Mouse (Mus musculus) hindbrain, postnatal 0 days (tissue): ENCODE results near the gene Lamb3. TPM values are rescaled to one million over a fixed set of nuclear protein-coding genes. Genes with fewer than 3 reads are reported as not detected.

ENCODE experiments used
- ATAC-seq: fragments of 200-750 bp; cut with Nextera tagmentation; 2 replicates; pipeline ENCODE4 v1.8.0; 2017; ENCODE audit warnings: mild to moderate bottlenecking, moderate TSS enrichment, moderate library complexity
- DNase-seq: peaks from one replicate; pipeline ENCODE4 v3.0.0-alpha.2; 2015; ENCODE audit warnings: low spot score
- H3K27ac ChIP-seq: fragments of 300-500 bp; sonication (generic); 2 replicates; pipeline ENCODE4 v1.5.1; 2014; ENCODE audit warnings: mild to moderate bottlenecking
- H3K27me3 ChIP-seq: fragments of 300-500 bp; sonication (generic); 2 replicates; pipeline ENCODE4 v1.6.1; 2014; ENCODE audit warnings: low read length, mixed read lengths; ENCODE audit not compliant: insufficient read depth
- H3K36me3 ChIP-seq: fragments of 300-500 bp; sonication (generic); 2 replicates; pipeline ENCODE4 v1.6.1; 2014; ENCODE audit warnings: low read length, mixed read lengths; ENCODE audit not compliant: insufficient read depth
- H3K4me1 ChIP-seq: fragments of 300-500 bp; sonication (generic); 2 replicates; pipeline ENCODE4 v1.6.1; 2014; ENCODE audit warnings: antibody characterized with exemption, low read length, mixed read lengths; ENCODE audit not compliant: insufficient read depth
- H3K4me2 ChIP-seq: fragments of 300-500 bp; sonication (generic); 2 replicates; pipeline ENCODE4 v1.6.1; 2014; ENCODE audit warnings: low read depth, mild to moderate bottlenecking, low read length, moderate library complexity, mixed read lengths
- H3K4me3 ChIP-seq: fragments of 300-500 bp; sonication (generic); 2 replicates; pipeline ENCODE4 v1.5.1; 2014; ENCODE audit warnings: low read length
- H3K9ac ChIP-seq: fragments of 300-500 bp; sonication (generic); replicated peaks from 2 replicates; pipeline ENCODE4 v1.6.1; 2014; ENCODE audit warnings: mild to moderate bottlenecking, low read length, moderate library complexity, mixed read lengths
- H3K9me3 ChIP-seq: fragments of 300-500 bp; sonication (generic); 2 replicates; pipeline ENCODE4 v1.6.1; 2016; ENCODE audit warnings: low read length, mixed read lengths
- CTCF ChIP-seq: IDR thresholded peaks from 2 replicates; pipeline ENCODE4 v1.5.1; 2016; ENCODE audit warnings: antibody characterized with exemption, control low read depth, low read depth
- WGBS: fragments of 180-500 bp; shearing (Covaris S2); extraction: QIAGEN DNeasy Blood & Tissue Kit; methylation state at CpG from one replicate; pipeline ENCODE4 v1.1.7; 2014; 5-methylcytosine and 5-hydroxymethylcytosine counted together
- polyA plus RNA-seq: library from polyadenylated mRNA; unstranded; fragments of >200 nt; fragmentation: Nextera tagmentation; extraction: Ambion mirVana; gene quantifications from 2 replicates; pipeline ENCODE4 v1.2.1, GENCODE M21; 2015
- total RNA-seq: library from RNA; depleted of rRNA; stranded (reverse); fragments of >200 nt; gene quantifications from 2 replicates; pipeline ENCODE4 v1.2.3, GENCODE M21; 2014

Lamb3 gene
- total and polyA plus RNA-seq, 2 experiments from 2014 or later, result 0.36 to 1.3 TPM

GRCm38 (mm10) chr1:193370096-193370495 is 162.6 kb downstream of the Lamb3 start, which contains the start of gene Camk1g:
Gene Camk1g, minus strand, starts transcription at chr1:193370298.
- WGBS, result 3% methylated on average over 2 of the region's 2 CpGs
- Histone ChIP-seq H3K27ac (peak within 1 kb of the TSS; percentile 73; the same call in 1 of the 2 replicates), H3K4me3 (peak within 1 kb of the TSS; percentile 42), H3K9me3 (no peaks in the 10 kb centered on the region), H3K36me3 (no peaks in the 10 kb centered on the region), H3K27me3 (no peaks in the 10 kb centered on the region), H3K4me1 (peaks cover 29% of the 10 kb centered on the region), H3K9ac (peak within 1 kb of the TSS; percentile 48), H3K4me2 (peak within 1 kb of the TSS; percentile 68)
- DNase-seq, result peak; percentile 86
- ATAC-seq, result peak; percentile 92
- TF ChIP-seq CTCF, result no peak; the same call in 1 of the 2 replicates

GRCm38 (mm10) chr1:193373906-193374413 is 166.5 kb downstream of the Lamb3 start:
- no peaks in the 10 kb centered on the region for H3K27me3 ChIP-seq
- WGBS, result 83% methylated on average over 6 of the region's 6 CpGs
- no peaks in the 10 kb centered on the region for H3K36me3 ChIP-seq
- no peak for ATAC-seq
- H3K4me3 ChIP-seq, result no peak overlapping the region
- no peak overlapping the region for H3K9ac ChIP-seq
- 0 out of 2 replicates have a peak, but pooled peaks cover 11% of the 10 kb centered on the region for H3K4me1 ChIP-seq
- no peak overlapping the region for H3K4me2 ChIP-seq
- no peak overlapping the region for H3K27ac ChIP-seq
- no peak for TF ChIP-seq CTCF
- DNase-seq, result no peak
- no peaks in the 10 kb centered on the region for H3K9me3 ChIP-seq

GRCm38 (mm10) chr1:193376478-193377134 is 169.1 kb downstream of the Lamb3 start:
- 32% methylated on average over 4 of the region's 4 CpGs for WGBS
- no peak overlapping the region for H3K27ac ChIP-seq
- H3K4me3 ChIP-seq, result no peak overlapping the region
- ATAC-seq (peak; percentile 76; the same call in 1 of the 2 replicates), DNase-seq (peak; percentile 81)
- no peaks in the 10 kb centered on the region for H3K9me3 ChIP-seq
- H3K36me3 ChIP-seq, result no peaks in the 10 kb centered on the region
- peak; percentile 97 for TF ChIP-seq CTCF
- no peak overlapping the region for H3K4me2 ChIP-seq
- no peaks in the 10 kb centered on the region for H3K4me1 ChIP-seq
- H3K27me3 ChIP-seq, result no peaks in the 10 kb centered on the region
- H3K9ac ChIP-seq, result no peak overlapping the region

GRCm38 (mm10) chr1:193379634-193380033 is 172.1 kb downstream of the Lamb3 start:
- ATAC-seq (no peak), DNase-seq (no peak)
- H3K4me2 ChIP-seq, result no peak overlapping the region
- WGBS, result 60% methylated on average over 6 of the region's 6 CpGs
- no peak overlapping the region for H3K27ac ChIP-seq
- no peaks in the 10 kb centered on the region for H3K36me3 ChIP-seq
- no peak overlapping the region for H3K9ac ChIP-seq
- no peak for TF ChIP-seq CTCF
- H3K9me3 ChIP-seq, result no peaks in the 10 kb centered on the region
- no peaks in the 10 kb centered on the region for H3K27me3 ChIP-seq
- no peak overlapping the region for H3K4me3 ChIP-seq
- peaks cover 5% of the 10 kb centered on the region; the same call in 1 of the 2 replicates for H3K4me1 ChIP-seq

GRCm38 (mm10) chr1:193380877-193381276 is 173.4 kb downstream of the Lamb3 start:
- Histone ChIP-seq H3K4me2 (no peak overlapping the region), H3K9ac (no peak overlapping the region), H3K27me3 (no peaks in the 10 kb centered on the region), H3K9me3 (no peaks in the 10 kb centered on the region), H3K36me3 (no peaks in the 10 kb centered on the region), H3K27ac (no peak overlapping the region), H3K4me1 (peaks cover 7% of the 10 kb centered on the region; the same call in 1 of the 2 replicates), H3K4me3 (no peak overlapping the region)
- DNase-seq, result no peak
- ATAC-seq, result no peak
- TF ChIP-seq CTCF, result no peak
- WGBS, result 72% methylated on average over 5 of the region's 5 CpGs

GRCm38 (mm10) chr1:193381597-193382404 is 174.3 kb downstream of the Lamb3 start:
- H3K27ac ChIP-seq, result peak overlapping the region; percentile 22; the same call in 1 of the 2 replicates
- H3K9me3 ChIP-seq, result no peaks in the 10 kb centered on the region
- H3K36me3 ChIP-seq, result no peaks in the 10 kb centered on the region
- DNase-seq, result peak; percentile 43
- 0 out of 2 replicates have a peak overlapping the region, but pooled peaks have one; percentile 7 for H3K9ac ChIP-seq
- peaks cover 8% of the 10 kb centered on the region for H3K4me1 ChIP-seq
- WGBS, result 25% methylated on average over 11 of the region's 11 CpGs
- H3K4me3 ChIP-seq, result no peak overlapping the region
- H3K4me2 ChIP-seq, result peak overlapping the region; percentile 46
- no peak for TF ChIP-seq CTCF
- ATAC-seq, result peak; percentile 1; the same call in 1 of the 2 replicates
- no peaks in the 10 kb centered on the region for H3K27me3 ChIP-seq
